Mouse (Mus musculus) liver, embryonic 12.5 days (tissue): Measurements from ENCODE around the gene Ppp2r5b. TPM values are rescaled to one million over a fixed set of nuclear protein-coding genes. Genes with fewer than 3 reads are reported as not detected.
A peak's percentile ranks its signal among the peaks of the same experiment; 100 is the strongest.

Experiments
- ATAC-seq: fragments of 200-750 bp; cut with Nextera tagmentation; 2 replicates; pipeline ENCODE4 v1.8.0; 2017; ENCODE audit warnings: moderate number of reproducible peaks, mild to moderate bottlenecking, moderate library complexity
- H3K27ac ChIP-seq: fragments of 300-500 bp; sonication (generic); 2 replicates; pipeline ENCODE4 v1.5.1; 2016; ENCODE audit warnings: mild to moderate bottlenecking
- H3K27me3 ChIP-seq: fragments of 300-500 bp; sonication (generic); replicated peaks from 2 replicates; pipeline ENCODE4 v1.6.1; 2016; ENCODE audit warnings: mild to moderate bottlenecking, moderate library complexity
- H3K36me3 ChIP-seq: fragments of 300-500 bp; sonication (generic); 2 replicates; pipeline ENCODE4 v1.6.1; 2016; ENCODE audit warnings: mild to moderate bottlenecking, moderate library complexity
- H3K4me1 ChIP-seq: fragments of 300-500 bp; sonication (generic); 2 replicates; pipeline ENCODE4 v1.6.1; 2016
- H3K4me2 ChIP-seq: fragments of 300-500 bp; sonication (generic); 2 replicates; pipeline ENCODE4 v1.6.1; 2016; ENCODE audit warnings: mild to moderate bottlenecking, moderate library complexity
- H3K4me3 ChIP-seq: fragments of 300-500 bp; sonication (generic); 2 replicates; pipeline ENCODE4 v1.5.1; 2016; ENCODE audit warnings: mild to moderate bottlenecking, moderate library complexity
- H3K9ac ChIP-seq: fragments of 300-500 bp; sonication (generic); 2 replicates; pipeline ENCODE4 v1.6.1; 2016; ENCODE audit warnings: mild to moderate bottlenecking, moderate library complexity
- H3K9me3 ChIP-seq: fragments of 300-500 bp; sonication (generic); replicated peaks from 2 replicates; pipeline ENCODE4 v1.6.1; 2016; ENCODE audit warnings: mild to moderate bottlenecking, moderate library complexity
- WGBS: fragments of 180-500 bp; shearing (Covaris S2); methylation state at CpG from one replicate; pipeline ENCODE4 v1.1.7; 2016; ENCODE audit not compliant: insufficient replicate concordance; 5-methylcytosine and 5-hydroxymethylcytosine counted together
- polyA plus RNA-seq: library from polyadenylated mRNA; unstranded; fragments of >200 nt; fragmentation: Nextera tagmentation; extraction: Ambion mirVana; gene quantifications from 2 replicates; pipeline ENCODE4 v1.2.1, GENCODE M21; 2016

The Ppp2r5b gene
- polyA plus RNA-seq, 1 experiment from 2014 or later, result 6.4 TPM

GRCm38 (mm10) chr19:6231036-6231435 lies 4.6 kb downstream of the Ppp2r5b start:
- H3K9ac ChIP-seq, result no peak overlapping the region; the same call in 1 of the 2 replicates
- 84% methylated on average over 2 of the region's 2 CpGs for WGBS
- H3K4me2 ChIP-seq, result no peak overlapping the region
- peaks cover 21% of the 10 kb centered on the region for H3K36me3 ChIP-seq
- H3K27ac ChIP-seq, result no peak overlapping the region
- no peak for ATAC-seq
- no peak overlapping the region for H3K4me3 ChIP-seq
- peaks cover 24% of the 10 kb centered on the region for H3K4me1 ChIP-seq
- no peaks in the 10 kb centered on the region for H3K9me3 ChIP-seq
- 0 out of 2 replicates have a peak, but pooled peaks cover 7% of the 10 kb centered on the region for H3K27me3 ChIP-seq

GRCm38 (mm10) chr19:6230411-6230810 lies 5.3 kb downstream of the Ppp2r5b start:
- peaks cover 21% of the 10 kb centered on the region for H3K36me3 ChIP-seq
- H3K27me3 ChIP-seq, result 0 out of 2 replicates have a peak, but pooled peaks cover 7% of the 10 kb centered on the region
- ATAC-seq, result no peak
- no peak overlapping the region; the same call in 1 of the 2 replicates for H3K9ac ChIP-seq
- H3K4me2 ChIP-seq, result no peak overlapping the region
- H3K9me3 ChIP-seq, result no peaks in the 10 kb centered on the region
- H3K4me1 ChIP-seq, result peaks cover 24% of the 10 kb centered on the region
- H3K27ac ChIP-seq, result no peak overlapping the region
- H3K4me3 ChIP-seq, result no peak overlapping the region
- 65% methylated on average over 4 of the region's 4 CpGs for WGBS

GRCm38 (mm10) chr19:6227864-6228263 lies 7.8 kb downstream of the Ppp2r5b start:
- H3K27ac ChIP-seq, result no peak overlapping the region
- H3K9me3 ChIP-seq, result no peaks in the 10 kb centered on the region
- peaks cover 21% of the 10 kb centered on the region for H3K36me3 ChIP-seq
- H3K4me3 ChIP-seq, result no peak overlapping the region
- H3K9ac ChIP-seq, result no peak overlapping the region
- no peak for ATAC-seq
- no peak overlapping the region for H3K4me2 ChIP-seq
- no peaks in the 10 kb centered on the region for H3K27me3 ChIP-seq
- peaks cover 7% of the 10 kb centered on the region for H3K4me1 ChIP-seq
- 76% methylated on average over 4 of the region's 4 CpGs for WGBS

- Histone ChIP-seq H3K4me1 (peaks cover 7% of the 10 kb centered on the region), H3K4me3 (no peak overlapping the region), H3K9me3 (no peaks in the 10 kb centered on the region), H3K27ac (no peak overlapping the region), H3K4me2 (no peak overlapping the region), H3K27me3 (no peaks in the 10 kb centered on the region; the same call in 1 of the 2 replicates), H3K9ac (no peak overlapping the region), H3K36me3 (peaks cover 16% of the 10 kb centered on the region)
- 85% methylated on average over 14 of the region's 14 CpGs for whole genome bisulfite sequencing
- ATAC-seq, result 0 out of 2 replicates have a peak, but pooled peaks have one; percentile 13
These were observed 8.9 kb downstream of the Ppp2r5b start for GRCm38 (mm10) chr19:6226763-6227162.

GRCm38 (mm10) chr19:6226135-6226534 lies 9.5 kb downstream of the Ppp2r5b start, which contains the start of gene Gpha2:
Gene Gpha2, plus strand, starts transcription at chr19:6226380.
- Histone ChIP-seq H3K9ac (no peak within 1 kb of the TSS), H3K36me3 (peaks cover 11% of the 10 kb centered on the region), H3K27ac (no peak within 1 kb of the TSS), H3K4me1 (peaks cover 7% of the 10 kb centered on the region), H3K27me3 (no peaks in the 10 kb centered on the region; the same call in 1 of the 2 replicates), H3K9me3 (no peaks in the 10 kb centered on the region), H3K4me3 (no peak within 1 kb of the TSS), H3K4me2 (no peak within 1 kb of the TSS)
- 17% methylated on average over 2 of the region's 2 CpGs for WGBS
- peak; percentile 15; the same call in 1 of the 2 replicates for ATAC-seq

GRCm38 (mm10) chr19:6218606-6219005 lies 17.1 kb downstream of the Ppp2r5b start:
- Histone ChIP-seq H3K9ac (no peak overlapping the region), H3K27me3 (peaks cover 8% of the 10 kb centered on the region; the same call in 1 of the 2 replicates), H3K4me3 (no peak overlapping the region), H3K4me2 (no peak overlapping the region), H3K36me3 (no peaks in the 10 kb centered on the region), H3K27ac (no peak overlapping the region), H3K9me3 (no peaks in the 10 kb centered on the region), H3K4me1 (no peaks in the 10 kb centered on the region)
- no peak for ATAC-seq
- WGBS, result 58% methylated on average over 6 of the region's 6 CpGs

GRCm38 (mm10) chr19:6216046-6216705 lies 19.5 kb downstream of the Ppp2r5b start:
- Histone ChIP-seq H3K4me2 (no peak overlapping the region), H3K9me3 (no peaks in the 10 kb centered on the region), H3K9ac (no peak overlapping the region), H3K4me1 (no peaks in the 10 kb centered on the region), H3K27ac (no peak overlapping the region), H3K27me3 (0 out of 2 replicates have a peak, but pooled peaks cover 8% of the 10 kb centered on the region), H3K36me3 (no peaks in the 10 kb centered on the region), H3K4me3 (no peak overlapping the region)
- ATAC-seq, result no peak
- WGBS, result 56% methylated on average over 6 of the region's 6 CpGs

GRCm38 (mm10) chr19:6206716-6207115 lies 29.0 kb downstream of the Ppp2r5b start:
- Histone ChIP-seq H3K36me3 (no peaks in the 10 kb centered on the region), H3K27me3 (0 out of 2 replicates have a peak, but pooled peaks cover 8% of the 10 kb centered on the region), H3K27ac (no peak overlapping the region), H3K9ac (no peak overlapping the region), H3K9me3 (no peaks in the 10 kb centered on the region), H3K4me3 (no peak overlapping the region), H3K4me2 (no peak overlapping the region), H3K4me1 (no peaks in the 10 kb centered on the region)
- 59% methylated on average over 5 of the region's 5 CpGs for WGBS
- ATAC-seq, result no peak

GRCm38 (mm10) chr19:6204265-6204664 lies 31.4 kb downstream of the Ppp2r5b start:
- no peak overlapping the region for H3K27ac ChIP-seq
- no peaks in the 10 kb centered on the region for H3K9me3 ChIP-seq
- ATAC-seq, result no peak
- H3K9ac ChIP-seq, result no peak overlapping the region
- H3K36me3 ChIP-seq, result no peaks in the 10 kb centered on the region
- WGBS, result 52% methylated on average over 2 of the region's 2 CpGs
- H3K27me3 ChIP-seq, result 0 out of 2 replicates have a peak, but pooled peaks cover 8% of the 10 kb centered on the region
- H3K4me3 ChIP-seq, result no peak overlapping the region
- no peaks in the 10 kb centered on the region for H3K4me1 ChIP-seq
- H3K4me2 ChIP-seq, result no peak overlapping the region

GRCm38 (mm10) chr19:6184131-6184530 lies 51.5 kb downstream of the Ppp2r5b start, which contains the start of gene Majin:
Gene Majin, plus strand, starts transcription at chr19:6184388.
- no peak for ATAC-seq
- H3K9me3 ChIP-seq, result no peaks in the 10 kb centered on the region
- WGBS, result 66% methylated on average over 23 of the region's 23 CpGs
- H3K36me3 ChIP-seq, result no peaks in the 10 kb centered on the region
- no peak within 1 kb of the TSS for H3K9ac ChIP-seq
- no peak within 1 kb of the TSS for H3K4me2 ChIP-seq
- no peak within 1 kb of the TSS for H3K4me3 ChIP-seq
- H3K4me1 ChIP-seq, result no peaks in the 10 kb centered on the region
- H3K27ac ChIP-seq, result no peak within 1 kb of the TSS
- peaks cover 16% of the 10 kb centered on the region; the same call in 1 of the 2 replicates for H3K27me3 ChIP-seq

GRCm38 (mm10) chr19:6182534-6182933 lies 53.1 kb downstream of the Ppp2r5b start:
- peaks cover 16% of the 10 kb centered on the region; the same call in 1 of the 2 replicates for H3K27me3 ChIP-seq
- no peaks in the 10 kb centered on the region for H3K36me3 ChIP-seq
- no peak for ATAC-seq
- WGBS, result 11% methylated on average over 3 of the region's 3 CpGs
- no peak overlapping the region for H3K9ac ChIP-seq
- no peak overlapping the region for H3K4me3 ChIP-seq
- no peak overlapping the region for H3K4me2 ChIP-seq
- no peaks in the 10 kb centered on the region for H3K9me3 ChIP-seq
- no peaks in the 10 kb centered on the region for H3K4me1 ChIP-seq
- H3K27ac ChIP-seq, result no peak overlapping the region

- WGBS, result 13% methylated on average over 5 of the region's 5 CpGs
- H3K36me3 ChIP-seq, result no peaks in the 10 kb centered on the region
- H3K4me2 ChIP-seq, result no peak overlapping the region
- H3K27ac ChIP-seq, result no peak overlapping the region
- no peaks in the 10 kb centered on the region for H3K9me3 ChIP-seq
- H3K9ac ChIP-seq, result no peak overlapping the region
- no peaks in the 10 kb centered on the region for H3K4me1 ChIP-seq
- no peak overlapping the region for H3K4me3 ChIP-seq
- ATAC-seq, result no peak
- peaks cover 16% of the 10 kb centered on the region; the same call in 1 of the 2 replicates for H3K27me3 ChIP-seq
These were observed 54.0 kb downstream of the Ppp2r5b start for GRCm38 (mm10) chr19:6181629-6182028.
